Mouse (Mus musculus) thymus, adult 2 months (tissue): ENCODE results near the gene Nkx2-9. TPM values are rescaled to one million over a fixed set of nuclear protein-coding genes. Genes with fewer than 3 reads are reported as not detected.

ENCODE experiments used
- DNase-seq: peaks from one replicate; pipeline ENCODE4 v3.0.0; 2021
- H3K27ac ChIP-seq: fragments of 200-500 bp; 2 replicates; pipeline ENCODE4 v1.5.1; 2012; ENCODE audit warnings: low read length, control low read depth; ENCODE audit not compliant: control insufficient read depth, insufficient read depth
- H3K27me3 ChIP-seq: fragments of 200-500 bp; 2 replicates; pipeline ENCODE4 v1.6.1; 2012; ENCODE audit warnings: mild to moderate bottlenecking, low read length, moderate library complexity, mixed read lengths; ENCODE audit not compliant: control insufficient read depth, insufficient read depth
- H3K36me3 ChIP-seq: fragments of 200-500 bp; 2 replicates; pipeline ENCODE4 v1.6.1; 2012; ENCODE audit warnings: mild to moderate bottlenecking, low read length, moderate library complexity; ENCODE audit not compliant: control insufficient read depth, insufficient read depth
- H3K4me1 ChIP-seq: fragments of 200-500 bp; replicated peaks from 2 replicates; pipeline ENCODE4 v1.6.1; 2012; ENCODE audit warnings: low read length; ENCODE audit not compliant: control insufficient read depth, insufficient read depth
- H3K4me3 ChIP-seq: fragments of 200-500 bp; 2 replicates; pipeline ENCODE4 v1.5.1; 2012; ENCODE audit warnings: mild to moderate bottlenecking, low read length, control low read depth, moderate library complexity; ENCODE audit not compliant: control insufficient read depth, insufficient read depth
- CTCF ChIP-seq: fragments of 200-500 bp; IDR thresholded peaks from 2 replicates; pipeline ENCODE4 v1.5.1; 2012; ENCODE audit warnings: mild to moderate bottlenecking, control low read depth, low read length, moderate library complexity, borderline replicate concordance; ENCODE audit not compliant: control insufficient read depth, poor library complexity, insufficient read depth; ENCODE audit errors: extremely low read depth
- POLR2A ChIP-seq: fragments of 200-500 bp; IDR thresholded peaks from 2 replicates; pipeline ENCODE4 v1.6.1; 2012; ENCODE audit warnings: mild to moderate bottlenecking, low read length, control low read depth, moderate library complexity; ENCODE audit not compliant: control insufficient read depth, poor library complexity, insufficient read depth; ENCODE audit errors: extremely low read depth
- WGBS: fragments of 180-500 bp; shearing (Covaris S2); methylation state at CpG from one replicate; pipeline ENCODE4 v1.1.7; 2018; 5-methylcytosine and 5-hydroxymethylcytosine counted together
- polyA plus RNA-seq: library from polyadenylated mRNA; depleted of rRNA; stranded (reverse); fragments of >200 nt; gene quantifications from 2 replicates; pipeline ENCODE4 v1.2.3, GENCODE M21; 2012; rRNA removed

The Nkx2-9 gene
- polyA plus RNA-seq, 1 experiment, result 0.15 TPM

DNA sequence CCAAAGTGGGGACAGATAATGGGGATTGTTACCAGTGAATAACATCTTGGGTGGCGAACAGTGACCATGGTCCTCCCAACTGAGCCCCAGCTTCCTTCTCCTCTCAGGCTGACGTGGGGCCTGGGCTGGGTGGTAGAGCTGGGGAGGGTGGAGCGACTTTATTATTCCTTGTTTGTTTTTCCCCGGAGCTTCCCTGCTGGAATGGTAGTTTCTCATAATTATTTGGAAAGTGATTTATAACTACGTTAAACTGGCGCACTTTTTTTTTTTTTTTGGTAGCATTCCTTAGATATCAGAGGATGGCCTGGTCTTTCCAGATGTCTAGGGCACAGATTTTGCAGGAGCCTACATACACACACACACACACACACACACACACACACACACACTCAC is 350 bp upstream of the Nkx2-9 start:
- peaks cover 19% of the 10 kb centered on the region for H3K27me3 ChIP-seq
- whole genome bisulfite sequencing, result 7% methylated on average over 6 of the region's 6 CpGs
- H3K36me3 ChIP-seq, result no peaks in the 10 kb centered on the region
- TF ChIP-seq CTCF, result no peak
- DNase-seq, result no peak
- no peak overlapping the region for H3K27ac ChIP-seq
- H3K4me1 ChIP-seq, result no peaks in the 10 kb centered on the region
- H3K4me3 ChIP-seq, result no peak overlapping the region

DNA sequence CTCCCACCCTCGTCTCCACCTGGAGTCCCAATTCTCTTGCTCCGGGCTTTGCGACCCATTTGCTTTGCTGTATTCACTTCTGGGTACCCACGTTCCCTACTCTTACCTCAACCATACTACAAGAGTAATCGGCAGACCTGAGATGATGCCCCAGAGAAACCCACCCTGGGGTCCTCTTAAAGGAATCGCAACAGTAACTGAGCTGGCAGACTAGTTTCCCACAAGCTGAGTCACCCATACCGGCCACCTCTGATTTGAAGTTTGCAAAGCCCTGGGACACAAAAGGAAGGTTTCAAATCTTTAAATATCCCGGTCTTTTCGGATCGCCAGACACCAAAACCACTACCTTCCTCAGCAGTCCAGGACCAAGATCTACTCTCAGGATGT is 742 bp downstream of the Nkx2-9 start:
- TF ChIP-seq POLR2A, result no peak
- Histone ChIP-seq H3K27me3 (peaks cover 19% of the 10 kb centered on the region), H3K4me3 (no peak overlapping the region), H3K36me3 (no peaks in the 10 kb centered on the region), H3K27ac (no peak overlapping the region), H3K4me1 (no peaks in the 10 kb centered on the region)
- DNase-seq, result no peak
- 5% methylated on average over 10 of the region's 10 CpGs for WGBS

GRCm38 (mm10) chr12:56611504-56612348 is 1.4 kb downstream of the Nkx2-9 start:
- no peak for DNase-seq
- WGBS, result 6% methylated on average over 57 of the region's 57 CpGs
- Histone ChIP-seq H3K4me1 (no peaks in the 10 kb centered on the region), H3K27ac (no peak overlapping the region), H3K4me3 (no peak overlapping the region), H3K27me3 (peaks cover 19% of the 10 kb centered on the region), H3K36me3 (no peaks in the 10 kb centered on the region)
- no peak for TF ChIP-seq POLR2A
- no peak for TF ChIP-seq CTCF

- H3K27ac ChIP-seq, result no peak overlapping the region
- no peak overlapping the region for H3K4me3 ChIP-seq
- peaks cover 19% of the 10 kb centered on the region for H3K27me3 ChIP-seq
- WGBS, result 12% methylated on average over 6 of the region's 6 CpGs
- H3K36me3 ChIP-seq, result no peaks in the 10 kb centered on the region
- no peak for TF ChIP-seq POLR2A
- TF ChIP-seq CTCF, result no peak
- no peak for DNase-seq
- no peaks in the 10 kb centered on the region for H3K4me1 ChIP-seq
Observed at GRCm38 (mm10) chr12:56610851-56611250, 2.2 kb downstream of the Nkx2-9 start.

GRCm38 (mm10) chr12:56591722-56592121 is 21.4 kb downstream of the Nkx2-9 start:
- TF ChIP-seq CTCF (no peak), POLR2A (no peak)
- DNase-seq, result no peak
- WGBS, result 7% methylated on average over 4 of the region's 4 CpGs
- H3K4me1 ChIP-seq, result no peaks in the 10 kb centered on the region
- H3K36me3 ChIP-seq, result no peaks in the 10 kb centered on the region
- H3K27ac ChIP-seq, result no peak overlapping the region
- no peak overlapping the region for H3K4me3 ChIP-seq
- H3K27me3 ChIP-seq, result no peaks in the 10 kb centered on the region

GRCm38 (mm10) chr12:56587830-56588229 is 25.3 kb downstream of the Nkx2-9 start:
- Histone ChIP-seq H3K4me3 (no peak overlapping the region), H3K27me3 (no peaks in the 10 kb centered on the region), H3K4me1 (no peaks in the 10 kb centered on the region), H3K27ac (no peak overlapping the region), H3K36me3 (no peaks in the 10 kb centered on the region)
- WGBS, result 33% methylated on average over 6 of the region's 6 CpGs
- no peak for TF ChIP-seq CTCF
- TF ChIP-seq POLR2A, result no peak
- DNase-seq, result no peak

Other genes starting within 250 kb of the Nkx2-9 start
- gene Nkx2-1, start 76.4 kb downstream of the Nkx2-9 start, polyA plus RNA-seq, result 0.22 and 0.23 TPM in 2 replicates
- gene Pax9, start 78.5 kb upstream of the Nkx2-9 start, polyA plus RNA-seq, result 13.8 and 15.2 TPM in 2 replicates